Mouse (Mus musculus) large intestine, adult 2 months (tissue): Measurements from ENCODE around the gene Chd1. TPM values are rescaled to one million over a fixed set of nuclear protein-coding genes. Genes with fewer than 3 reads are reported as not detected.

ENCODE experiments used
- DNase-seq: peaks from one replicate; pipeline ENCODE4 v3.0.0-alpha.2; 2012; ENCODE audit warnings: low read depth, low spot score
- WGBS: fragments of 180-500 bp; shearing (Covaris S2); methylation state at CpG from one replicate; pipeline ENCODE4 v1.1.7; 2018; 5-methylcytosine and 5-hydroxymethylcytosine counted together
- polyA plus RNA-seq: library from polyadenylated mRNA; depleted of rRNA; stranded (reverse); fragments of >200 nt; gene quantifications from 2 replicates; pipeline ENCODE4 v1.2.3, GENCODE M21; 2012; rRNA removed

Gene Chd1
- polyA plus RNA-seq = 2.6 and 4.5 TPM in 2 replicates

GRCm38 (mm10) chr17:15704475-15705300 is at the start of gene Chd1:
Chd1 (plus strand) TSS chr17:15704967.
- under 1% methylated on average over 124 of the region's 124 CpGs for WGBS
- DNase-seq = peak; percentile 81

GRCm38 (mm10) chr17:15656881-15657607 is 47.7 kb upstream of the Chd1 start:
- 8% methylated on average over 6 of the region's 6 CpGs for WGBS
- peak; percentile 60 for DNase-seq

GRCm38 (mm10) chr17:15672870-15673269 is 31.9 kb upstream of the Chd1 start:
- no peak for DNase-seq
- 68% methylated on average over 5 of the region's 5 CpGs for WGBS

- 45% methylated on average over 6 of the region's 6 CpGs for WGBS
- DNase-seq = no peak
Observed at GRCm38 (mm10) chr17:15677970-15678645, 26.7 kb upstream of the Chd1 start.

- DNase-seq = no peak
- 89% methylated on average over 9 of the region's 9 CpGs for WGBS
Observed at GRCm38 (mm10) chr17:15679966-15680630, 24.7 kb upstream of the Chd1 start.

GRCm38 (mm10) chr17:15680661-15681060 is 24.1 kb upstream of the Chd1 start:
- no peak for DNase-seq
- WGBS = 93% methylated on average over 4 of the region's 4 CpGs

GRCm38 (mm10) chr17:15686396-15686795 is 18.4 kb upstream of the Chd1 start:
- 88% methylated on average over 5 of the region's 5 CpGs for WGBS
- DNase-seq = no peak

GRCm38 (mm10) chr17:15690304-15690703 is 14.5 kb upstream of the Chd1 start:
- DNase-seq = peak; percentile 67
- WGBS = 17% methylated on average over 1 of the region's 1 CpGs

GRCm38 (mm10) chr17:15695566-15695965 is 9.2 kb upstream of the Chd1 start:
- 73% methylated on average over 2 of the region's 2 CpGs for WGBS
- DNase-seq = no peak

- WGBS = 72% methylated on average over 3 of the region's 3 CpGs
- no peak for DNase-seq
Observed at GRCm38 (mm10) chr17:15698956-15699355, 5.8 kb upstream of the Chd1 start.

- no peak for DNase-seq
- WGBS = 82% methylated on average over 5 of the region's 5 CpGs
Observed at GRCm38 (mm10) chr17:15701505-15701904, 3.3 kb upstream of the Chd1 start.

- under 1% methylated on average over 12 of the region's 12 CpGs for WGBS
Observed at GRCm38 (mm10) chr17:15704158-15704474, 651 bp upstream of the Chd1 start.

GRCm38 (mm10) chr17:15705303-15706284 is 827 bp downstream of the Chd1 start:
- WGBS = under 1% methylated on average over 78 of the region's 89 CpGs
- peak; percentile 38 for DNase-seq

More at GRCm38 (mm10) chr17:15704158-15704474, 651 bp upstream of the Chd1 start:
- DNase-seq = no peak

GRCm38 (mm10) chr17:15714507-15714906 is 9.7 kb downstream of the Chd1 start:
- no peak for DNase-seq
- 58% methylated on average over 4 of the region's 4 CpGs for WGBS

- DNase-seq = no peak
- 68% methylated on average over 3 of the region's 3 CpGs for WGBS
Observed at GRCm38 (mm10) chr17:15715013-15715902, 10.5 kb downstream of the Chd1 start.

- WGBS = 80% methylated on average over 3 of the region's 3 CpGs
- no peak for DNase-seq
Observed at GRCm38 (mm10) chr17:15715940-15716339, 11.2 kb downstream of the Chd1 start.

- no peak for DNase-seq
- 81% methylated on average over 3 of the region's 3 CpGs for WGBS
Observed at GRCm38 (mm10) chr17:15720841-15721240, 16.1 kb downstream of the Chd1 start.

- DNase-seq = no peak
- 63% methylated on average over 1 of the region's 1 CpGs for WGBS
Observed at GRCm38 (mm10) chr17:15723291-15723690, 18.5 kb downstream of the Chd1 start.
